Mouse (Mus musculus): Measurements from ENCODE around the gene Adprhl1. TPM values are rescaled to one million over a fixed set of nuclear protein-coding genes. Genes with fewer than 3 reads are reported as not detected.
A peak's percentile ranks its signal among the peaks of the same experiment; 100 is the strongest.

The Adprhl1 gene
- polyA plus RNA-seq (2016; fragmentation: Nextera tagmentation; extraction: Ambion mirVana): 0.39 and 0.70 TPM in 2 replicates

- H3K9me3 ChIP-seq: no peaks in the 10 kb centered on the region
- 35% methylated on average over 8 of the region's 8 CpGs for WGBS
- H3K27ac ChIP-seq (replicated peaks): no peak within 1 kb of the TSS
- H3K4me3 ChIP-seq: no peak within 1 kb of the TSS
- H3K36me3 ChIP-seq (replicated peaks): peaks cover 26% of the 10 kb centered on the region
- peak; percentile 73 for DNase-seq (ENCODE audit: low spot score)
- H3K27me3 ChIP-seq (replicated peaks; ENCODE audit: low read depth, poor library complexity, severe bottlenecking): no peaks in the 10 kb centered on the region
- peaks cover 15% of the 10 kb centered on the region for H3K4me1 ChIP-seq
Measured at GRCm38 (mm10) chr8:13254019-13254418, at the start of gene Adprhl1. TSS of gene Adprhl1 (minus strand) at chr8:13254162.

- DNase-seq (ENCODE audit: low spot score): no peak
- H3K27me3 ChIP-seq (replicated peaks; ENCODE audit: low read depth, poor library complexity, severe bottlenecking): no peaks in the 10 kb centered on the region
- peaks cover 94% of the 10 kb centered on the region for H3K36me3 ChIP-seq (replicated peaks)
- 96% methylated on average over 7 of the region's 7 CpGs for WGBS
- peaks cover 6% of the 10 kb centered on the region for H3K9me3 ChIP-seq
- no peak overlapping the region for H3K27ac ChIP-seq (replicated peaks)
- no peak overlapping the region for H3K4me3 ChIP-seq
- H3K4me1 ChIP-seq: no peaks in the 10 kb centered on the region
Measured at GRCm38 (mm10) chr8:13301036-13301435, 47.1 kb upstream of the Adprhl1 start.

GRCm38 (mm10) chr8:13299571-13299970 lies 45.6 kb upstream of the Adprhl1 start:
- H3K36me3 ChIP-seq (replicated peaks): peaks cover 96% of the 10 kb centered on the region

GRCm38 (mm10) chr8:13293677-13294470 lies 39.9 kb upstream of the Adprhl1 start:
- DNase-seq (ENCODE audit: low spot score): no peak
- Histone ChIP-seq H3K36me3 (replicated peaks) (peaks cover 69% of the 10 kb centered on the region), H3K4me3 (no peak overlapping the region), H3K4me1 (peaks cover 5% of the 10 kb centered on the region), H3K27ac (replicated peaks) (no peak overlapping the region), H3K9me3 (no peaks in the 10 kb centered on the region), H3K27me3 (replicated peaks; ENCODE audit: low read depth, poor library complexity, severe bottlenecking) (no peaks in the 10 kb centered on the region)
- WGBS: 90% methylated on average over 9 of the region's 9 CpGs

More at GRCm38 (mm10) chr8:13299571-13299970, 45.6 kb upstream of the Adprhl1 start:
- Histone ChIP-seq H3K27me3 (replicated peaks; ENCODE audit: low read depth, poor library complexity, severe bottlenecking) (no peaks in the 10 kb centered on the region), H3K4me1 (no peaks in the 10 kb centered on the region), H3K9me3 (peaks cover 6% of the 10 kb centered on the region), H3K4me3 (no peak overlapping the region), H3K27ac (replicated peaks) (no peak overlapping the region)
- no peak for DNase-seq (ENCODE audit: low spot score)
- 95% methylated on average over 8 of the region's 8 CpGs for WGBS

- H3K27me3 ChIP-seq (replicated peaks; ENCODE audit: low read depth, poor library complexity, severe bottlenecking): no peaks in the 10 kb centered on the region
- WGBS: 28% methylated on average over 9 of the region's 9 CpGs
- H3K4me3 ChIP-seq: no peak overlapping the region
- no peak overlapping the region for H3K27ac ChIP-seq (replicated peaks)
- H3K4me1 ChIP-seq: peaks cover 9% of the 10 kb centered on the region
- H3K9me3 ChIP-seq: no peaks in the 10 kb centered on the region
- peak; percentile 78 for DNase-seq (ENCODE audit: low spot score)
- H3K36me3 ChIP-seq (replicated peaks): peaks cover 55% of the 10 kb centered on the region
Measured at GRCm38 (mm10) chr8:13292364-13292763, 38.4 kb upstream of the Adprhl1 start.

GRCm38 (mm10) chr8:13288646-13289045 lies 34.7 kb upstream of the Adprhl1 start:
- 2% methylated on average over 6 of the region's 6 CpGs for WGBS

GRCm38 (mm10) chr8:13287692-13288623 lies 34.0 kb upstream of the Adprhl1 start, which contains the start of the genes Dcun1d2 and Tmco3:
TSS of gene Dcun1d2 (minus strand) at chr8:13288131.
TSS of gene Tmco3 (plus strand) at chr8:13288190.
- under 1% methylated on average over 79 of the region's 79 CpGs for WGBS
- H3K9me3 ChIP-seq: no peaks in the 10 kb centered on the region
- DNase-seq (ENCODE audit: low spot score): peak; percentile 94
- H3K4me1 ChIP-seq: peaks cover 21% of the 10 kb centered on the region
- H3K36me3 ChIP-seq (replicated peaks): peaks cover 14% of the 10 kb centered on the region
- no peaks in the 10 kb centered on the region for H3K27me3 ChIP-seq (replicated peaks; ENCODE audit: low read depth, poor library complexity, severe bottlenecking)
- H3K27ac ChIP-seq (replicated peaks): peak within 1 kb of the TSS; percentile 95
- H3K4me3 ChIP-seq: peak within 1 kb of the TSS; percentile 88

More at GRCm38 (mm10) chr8:13288646-13289045, 34.7 kb upstream of the Adprhl1 start:
- Histone ChIP-seq H3K4me3 (peak overlapping the region; percentile 88), H3K27me3 (replicated peaks; ENCODE audit: low read depth, poor library complexity, severe bottlenecking) (no peaks in the 10 kb centered on the region), H3K27ac (replicated peaks) (peak overlapping the region; percentile 95), H3K9me3 (no peaks in the 10 kb centered on the region), H3K4me1 (peaks cover 21% of the 10 kb centered on the region), H3K36me3 (replicated peaks) (peaks cover 18% of the 10 kb centered on the region)
- no peak for DNase-seq (ENCODE audit: low spot score)

- DNase-seq (ENCODE audit: low spot score): peak; percentile 85
- Histone ChIP-seq H3K36me3 (replicated peaks) (peaks cover 9% of the 10 kb centered on the region), H3K4me1 (peaks cover 21% of the 10 kb centered on the region), H3K9me3 (no peaks in the 10 kb centered on the region), H3K4me3 (peak overlapping the region; percentile 88), H3K27ac (replicated peaks) (peak overlapping the region; percentile 95), H3K27me3 (replicated peaks; ENCODE audit: low read depth, poor library complexity, severe bottlenecking) (no peaks in the 10 kb centered on the region)
- WGBS: under 1% methylated on average over 34 of the region's 34 CpGs
Measured at GRCm38 (mm10) chr8:13287304-13287691, 33.3 kb upstream of the Adprhl1 start.

- Histone ChIP-seq H3K9me3 (no peaks in the 10 kb centered on the region), H3K4me3 (no peak overlapping the region), H3K27me3 (replicated peaks; ENCODE audit: low read depth, poor library complexity, severe bottlenecking) (no peaks in the 10 kb centered on the region), H3K36me3 (replicated peaks) (peaks cover under 1% of the 10 kb centered on the region; the same call in 1 of the 2 replicates), H3K27ac (replicated peaks) (no peak overlapping the region), H3K4me1 (peaks cover 12% of the 10 kb centered on the region)
- no peak for DNase-seq (ENCODE audit: low spot score)
- 94% methylated on average over 1 of the region's 1 CpGs for WGBS
Measured at GRCm38 (mm10) chr8:13283200-13283599, 29.2 kb upstream of the Adprhl1 start.

GRCm38 (mm10) chr8:13276941-13277447 lies 23.0 kb upstream of the Adprhl1 start:
- 84% methylated on average over 5 of the region's 5 CpGs for whole genome bisulfite sequencing
- Histone ChIP-seq H3K36me3 (replicated peaks) (peaks cover 29% of the 10 kb centered on the region), H3K27me3 (replicated peaks; ENCODE audit: low read depth, poor library complexity, severe bottlenecking) (no peaks in the 10 kb centered on the region), H3K4me1 (no peaks in the 10 kb centered on the region), H3K9me3 (no peaks in the 10 kb centered on the region), H3K27ac (replicated peaks) (no peak overlapping the region), H3K4me3 (no peak overlapping the region)
- DNase-seq (ENCODE audit: low spot score): no peak

GRCm38 (mm10) chr8:13272834-13273233 lies 18.9 kb upstream of the Adprhl1 start:
- no peak overlapping the region for H3K27ac ChIP-seq (replicated peaks)
- no peak overlapping the region for H3K4me3 ChIP-seq
- no peak for DNase-seq (ENCODE audit: low spot score)
- peaks cover 61% of the 10 kb centered on the region for H3K36me3 ChIP-seq (replicated peaks)
- no peaks in the 10 kb centered on the region for H3K9me3 ChIP-seq
- WGBS: 89% methylated on average over 5 of the region's 5 CpGs
- no peaks in the 10 kb centered on the region for H3K27me3 ChIP-seq (replicated peaks; ENCODE audit: low read depth, poor library complexity, severe bottlenecking)
- H3K4me1 ChIP-seq: no peaks in the 10 kb centered on the region

GRCm38 (mm10) chr8:13267566-13267965 lies 13.6 kb upstream of the Adprhl1 start:
- DNase-seq (ENCODE audit: low spot score): no peak
- WGBS: 88% methylated on average over 2 of the region's 2 CpGs
- Histone ChIP-seq H3K9me3 (no peaks in the 10 kb centered on the region), H3K27me3 (replicated peaks; ENCODE audit: low read depth, poor library complexity, severe bottlenecking) (no peaks in the 10 kb centered on the region), H3K4me3 (no peak overlapping the region), H3K27ac (replicated peaks) (no peak overlapping the region), H3K4me1 (no peaks in the 10 kb centered on the region), H3K36me3 (replicated peaks) (peaks cover 48% of the 10 kb centered on the region)
